Mouse (Mus musculus) megakaryocyte, adult 5-6 weeks (primary cell): ENCODE measurements around the gene Rere. TPM values are rescaled to one million over a fixed set of nuclear protein-coding genes. Genes with fewer than 3 reads are reported as not detected.
A peak's percentile ranks its signal among the peaks of the same experiment; 100 is the strongest.
"Not testable (repeated sequence)": the region's sequence is repeated elsewhere in the genome, so short reads cannot be mapped to it uniquely, and the experiment has no call there.

Experiments
- ATAC-seq: 2 replicates; pipeline ENCODE4 v1.8.0; 2016; ENCODE audit warnings: mild to moderate bottlenecking, inconsistent platforms; ENCODE audit not compliant: poor library complexity, severe bottlenecking
- total RNA-seq, 2 experiments: library from RNA; stranded (forward) in 1 of 2; stranded (reverse) in 1 of 2; fragments of 153-499, 151-499 nt in 1 of 2; fragments of 221-1000, 200-1000 nt in 1 of 2; gene quantifications; 2 replicates each; pipeline versions ENCODE4 v1.2.3 to v1.2.4; 2015 to 2017

Rere gene
- total RNA-seq, 2 experiments from 2014 or later: 16.3 to 65.8 TPM

DNA sequence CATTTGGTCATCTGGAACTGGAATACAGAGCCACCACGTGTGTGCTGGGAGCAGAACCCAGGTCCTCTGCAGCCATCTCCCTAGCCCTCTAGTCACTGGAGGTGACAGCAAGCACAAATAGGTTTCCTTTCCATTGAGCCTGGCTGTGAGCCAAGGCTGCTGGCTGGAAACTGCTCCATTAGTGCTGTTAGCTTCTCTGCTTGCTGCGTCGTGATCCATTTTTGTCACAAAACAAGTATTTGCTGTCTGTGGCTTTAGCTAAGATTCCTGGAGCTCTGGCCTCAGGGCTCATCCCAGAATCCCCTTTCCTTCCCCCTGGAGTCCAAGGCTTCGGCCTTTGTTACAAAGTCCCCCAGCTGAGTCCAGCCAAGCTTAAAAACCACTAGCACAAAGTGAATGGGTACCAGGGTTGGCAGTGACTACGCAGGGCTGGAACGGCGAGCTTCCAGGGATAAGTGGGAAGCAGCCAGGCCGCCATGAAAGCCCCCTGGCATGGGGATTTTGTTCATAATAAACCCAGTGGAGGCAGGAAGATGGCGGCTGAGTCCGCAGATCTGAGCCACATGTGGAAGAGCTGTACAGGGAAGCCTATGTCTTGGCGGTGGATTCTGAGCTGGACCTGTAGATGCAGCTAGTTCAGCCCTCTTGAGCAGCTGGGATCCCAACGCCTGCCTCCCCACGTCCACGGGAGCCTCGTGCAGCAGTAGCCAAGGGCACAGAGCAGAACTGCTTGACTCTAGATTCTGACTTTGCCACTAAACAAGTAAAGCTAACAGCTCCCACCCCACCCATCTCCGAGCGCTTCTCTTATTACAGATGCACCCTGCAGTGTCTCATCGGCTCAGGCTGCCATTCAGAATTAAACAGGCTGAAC lies 30.7 kb upstream of the Rere start:
- no peak for ATAC-seq

DNA sequence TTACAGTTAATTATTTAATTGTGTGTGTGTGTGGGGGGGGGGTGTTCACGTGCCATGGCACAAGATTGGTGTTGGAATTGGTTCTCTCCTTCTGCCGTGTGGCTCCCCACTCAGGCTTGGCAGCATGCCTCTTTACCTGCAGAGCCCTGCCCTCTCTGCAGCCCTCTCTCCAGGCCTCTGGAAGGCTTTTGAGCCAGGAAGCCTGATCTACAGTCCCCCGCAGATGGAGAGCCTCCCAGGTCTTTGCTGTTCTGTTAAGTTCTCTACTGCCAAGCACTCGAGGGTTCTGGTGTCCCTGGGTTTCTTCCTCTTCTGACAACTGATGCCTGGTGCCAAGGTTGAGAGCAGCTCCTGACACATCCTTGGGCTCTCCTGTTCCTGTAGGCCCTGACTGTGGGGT lies 27.0 kb upstream of the Rere start:
- no peak for ATAC-seq

DNA sequence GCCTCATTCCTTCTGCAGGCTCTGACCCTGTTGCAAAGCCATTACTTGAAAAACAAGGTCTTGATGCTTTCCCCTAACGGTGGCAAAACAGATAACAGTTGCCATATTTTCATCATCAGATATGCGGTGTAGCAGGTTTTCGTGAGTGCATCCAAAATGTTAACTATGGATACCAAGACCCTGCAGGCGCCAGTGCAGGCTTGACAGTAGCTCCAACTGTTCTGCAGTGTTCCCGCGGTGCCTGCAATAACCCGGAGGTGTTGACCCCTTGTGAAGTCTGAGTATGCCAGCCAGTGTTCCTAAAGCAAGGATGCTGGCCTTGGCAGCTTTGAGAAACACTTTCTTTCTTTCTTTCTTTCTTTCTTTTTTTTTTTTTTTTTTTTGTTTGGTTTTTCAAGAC lies 26.3 kb upstream of the Rere start:
- no peak for ATAC-seq

- ATAC-seq: peak; percentile 94
These were observed 23.9 kb upstream of the Rere start for GRCm38 (mm10) chr4:150257252-150258204.

DNA sequence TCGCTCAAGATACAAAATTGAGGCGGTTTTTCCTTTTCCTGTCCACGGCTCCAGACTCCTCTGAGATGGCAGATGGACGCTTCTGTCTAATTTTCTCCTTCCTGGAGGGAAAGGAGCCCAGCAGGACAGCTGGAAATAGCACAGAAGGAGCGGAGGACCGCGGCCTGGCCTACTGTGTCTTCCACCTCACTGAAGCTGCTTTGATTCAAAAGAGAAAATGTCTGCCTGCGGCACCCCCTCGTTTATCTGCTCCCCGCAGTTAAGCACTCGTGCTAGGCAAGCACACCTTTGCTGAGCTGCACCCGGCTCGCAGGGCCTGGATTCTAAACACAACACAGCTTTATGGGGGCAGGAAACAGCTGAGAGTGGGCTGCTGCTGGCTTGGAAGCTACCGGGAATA lies 23.1 kb upstream of the Rere start:
- no peak for ATAC-seq

DNA sequence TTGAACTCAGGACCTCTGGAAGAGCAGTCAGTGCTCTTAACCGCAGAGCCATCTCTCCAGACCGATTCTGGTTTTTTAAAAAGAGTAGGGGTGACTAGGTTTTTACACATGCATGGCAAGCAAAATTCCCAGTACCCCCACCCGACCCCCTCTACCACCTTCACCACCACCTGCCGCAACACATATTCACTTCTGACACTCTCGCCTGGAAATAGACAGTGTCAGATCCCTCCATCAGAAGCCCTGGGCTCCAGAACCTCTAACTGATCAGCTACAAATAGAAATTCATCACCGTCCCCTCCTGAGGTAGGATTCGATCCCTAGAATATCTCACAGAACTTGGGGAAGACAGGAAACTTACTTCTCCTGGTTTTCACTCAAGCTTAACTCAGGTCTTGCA lies 21.9 kb upstream of the Rere start:
- no peak for ATAC-seq

GRCm38 (mm10) chr4:150260111-150260510 lies 21.3 kb upstream of the Rere start:
- ATAC-seq: no peak

- no peak for ATAC-seq
These were observed 20.7 kb upstream of the Rere start for GRCm38 (mm10) chr4:150260745-150261144.

DNA sequence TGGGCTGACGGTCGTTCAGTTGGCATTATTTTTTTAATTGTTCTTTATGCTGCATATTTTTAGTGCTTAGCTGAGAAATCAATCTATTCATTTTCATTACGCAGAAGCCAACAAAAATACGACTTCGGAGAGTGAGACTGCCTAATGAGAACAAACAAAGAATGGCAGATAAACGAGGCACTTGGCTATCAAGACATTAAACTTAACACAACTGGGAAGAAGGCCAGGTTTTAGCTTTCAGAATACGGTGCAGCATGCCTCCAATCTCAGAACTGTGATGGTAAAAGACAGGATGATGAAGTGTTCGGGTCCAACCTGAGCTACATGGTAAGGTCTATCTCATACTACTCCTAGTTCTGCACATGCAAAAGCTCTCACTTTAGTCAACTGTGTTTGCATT lies 19.1 kb upstream of the Rere start:
- no peak for ATAC-seq

DNA sequence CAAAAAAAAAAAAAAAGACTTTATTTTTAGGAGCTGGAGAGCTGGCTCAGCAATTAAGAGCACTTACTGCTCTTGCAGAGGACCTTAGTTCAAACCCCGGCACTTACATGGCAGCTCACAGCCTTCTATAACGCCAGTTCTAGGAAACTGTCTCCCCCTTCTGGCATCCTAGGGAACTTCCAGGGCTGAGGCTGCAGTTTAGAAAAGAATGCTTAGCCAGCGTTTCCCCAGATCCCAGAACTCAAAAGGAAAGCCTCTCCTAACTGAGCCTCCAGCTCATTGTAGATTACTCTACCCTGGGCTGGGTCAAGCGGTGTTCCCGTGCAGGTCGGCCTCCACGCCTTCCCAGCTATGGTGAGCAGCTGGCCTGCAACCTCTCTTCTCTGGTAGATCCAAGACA lies 16.5 kb upstream of the Rere start:
- no peak for ATAC-seq

DNA sequence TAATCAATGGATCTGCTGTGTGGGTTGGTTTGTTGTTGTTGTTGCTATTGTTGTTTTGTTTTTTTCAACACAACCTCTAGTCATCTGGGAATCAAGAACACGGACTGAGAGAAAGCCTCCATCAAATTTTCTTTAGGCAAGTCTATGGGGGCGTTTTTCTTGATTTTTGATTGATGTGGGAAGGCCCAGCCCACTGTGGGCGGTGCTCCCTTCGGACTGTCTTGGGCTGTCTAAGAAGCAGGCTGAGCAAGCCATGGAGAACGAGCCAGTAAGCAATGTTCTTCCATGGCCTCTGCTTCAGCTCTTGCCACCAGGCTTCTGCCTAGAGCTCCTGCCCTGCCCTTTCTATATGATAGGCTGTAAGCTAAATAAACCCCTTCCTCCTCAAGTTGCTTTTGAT lies 16.0 kb upstream of the Rere start:
- no peak for ATAC-seq

DNA sequence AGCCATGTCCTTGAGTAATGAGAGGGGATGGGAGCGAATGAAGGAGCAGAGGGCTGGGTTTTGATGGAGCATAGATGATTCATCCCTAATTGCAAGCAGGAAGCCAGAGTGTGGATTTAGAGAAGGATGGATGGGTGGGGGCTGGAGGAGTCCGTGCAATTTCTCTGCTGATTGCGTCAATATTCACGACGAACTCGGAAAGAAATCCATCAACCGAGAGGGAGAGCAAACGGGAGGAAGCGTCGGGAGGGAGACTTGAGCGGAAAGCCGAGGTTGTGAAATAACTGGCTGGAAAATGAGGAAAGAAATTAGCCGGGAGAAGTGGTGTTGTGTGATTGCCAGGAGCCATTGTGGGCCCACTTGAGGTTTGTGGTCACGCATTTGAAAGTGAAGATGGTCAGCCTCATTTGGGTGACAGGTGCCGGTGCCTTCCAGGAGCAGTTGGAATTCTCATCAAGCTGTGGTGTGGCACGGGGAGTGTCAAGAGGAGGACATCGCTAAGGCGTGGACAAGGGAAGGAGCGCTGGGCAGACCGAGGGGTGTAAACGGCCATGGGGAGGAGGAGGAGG lies 14.7 kb upstream of the Rere start:
- no peak for ATAC-seq

- ATAC-seq: peak; percentile 23
These were observed 12.5 kb upstream of the Rere start for GRCm38 (mm10) chr4:150268674-150269653.

- peak; percentile 66 for ATAC-seq
These were observed 11.8 kb upstream of the Rere start for GRCm38 (mm10) chr4:150269679-150270078.

- not testable (repeated sequence) for ATAC-seq
These were observed 10.7 kb upstream of the Rere start for GRCm38 (mm10) chr4:150270718-150271117.

GRCm38 (mm10) chr4:150272725-150273124 lies 8.7 kb upstream of the Rere start:
- peak; percentile 25; the same call in 1 of the 2 replicates for ATAC-seq

- no peak for ATAC-seq
These were observed 5.9 kb upstream of the Rere start for GRCm38 (mm10) chr4:150275531-150275930.

- ATAC-seq: not testable (repeated sequence)
These were observed 2.1 kb upstream of the Rere start for GRCm38 (mm10) chr4:150279336-150279735.

DNA sequence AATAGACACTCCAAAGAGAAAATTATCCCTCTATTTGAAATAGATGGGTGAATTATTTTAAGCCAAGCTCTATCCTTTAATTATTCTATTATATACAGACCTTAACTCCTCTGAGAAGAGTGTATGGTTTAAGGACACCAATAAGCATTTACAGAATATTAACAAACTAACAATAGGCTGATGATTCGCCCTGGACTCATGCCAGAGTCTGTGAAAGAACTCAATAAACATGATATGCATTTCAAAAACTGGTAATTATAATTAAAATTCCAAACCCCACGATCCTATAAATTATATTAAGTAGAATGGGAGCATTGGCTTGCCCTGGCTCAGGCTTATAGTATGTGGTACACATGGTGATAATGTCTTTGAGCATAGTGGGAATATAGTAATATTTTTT lies 1.4 kb upstream of the Rere start:
- ATAC-seq: no peak

DNA sequence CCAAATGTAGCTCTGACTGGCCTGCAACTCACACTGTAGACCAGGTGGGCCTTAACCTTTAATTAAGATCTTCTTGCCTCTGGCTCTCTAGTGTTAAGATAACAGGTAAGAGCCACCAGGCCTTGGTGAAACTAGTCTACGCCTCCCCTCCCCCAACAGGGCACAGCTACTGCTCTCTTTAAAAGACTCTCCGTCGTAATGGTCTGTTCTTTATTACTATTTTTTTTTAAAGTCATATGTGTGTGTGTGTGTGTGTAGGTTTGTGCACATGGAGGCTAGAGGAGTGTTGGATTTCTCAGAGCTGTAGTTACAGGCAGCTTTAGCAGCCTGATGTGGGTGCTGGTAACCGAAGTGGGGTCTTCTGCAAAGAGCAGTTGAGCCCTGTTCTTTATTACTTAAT lies 987 bp upstream of the Rere start:
- ATAC-seq: no peak
